Mouse (Mus musculus) ovary, postnatal 36 days (tissue): ENCODE results near the gene Fyn.

ENCODE experiments used
- DNase-seq: peaks from one replicate; pipeline ENCODE4 v3.0.0; 2022; ENCODE audit warnings: low spot score, mixed read lengths

The Fyn gene

GRCm38 (mm10) chr10:39412826-39413620, 44.4 kb downstream of the Fyn start:
- DNase-seq: no peak

- no peak for DNase-seq
Measured at GRCm38 (mm10) chr10:39414068-39414467, 45.4 kb downstream of the Fyn start.

- no peak for DNase-seq
Measured at GRCm38 (mm10) chr10:39415586-39415985, 46.9 kb downstream of the Fyn start.

- DNase-seq: no peak
Measured at GRCm38 (mm10) chr10:39417611-39418010, 49.0 kb downstream of the Fyn start.

- no peak for DNase-seq
Measured at GRCm38 (mm10) chr10:39418395-39418794, 49.7 kb downstream of the Fyn start.

- DNase-seq: no peak
Measured at GRCm38 (mm10) chr10:39420842-39421617, 52.4 kb downstream of the Fyn start.

GRCm38 (mm10) chr10:39421772-39422171, 53.1 kb downstream of the Fyn start:
- no peak for DNase-seq

- no peak for DNase-seq
Measured at GRCm38 (mm10) chr10:39424643-39425042, 56.0 kb downstream of the Fyn start.

- DNase-seq: no peak
Measured at GRCm38 (mm10) chr10:39426033-39426432, 57.4 kb downstream of the Fyn start.

- no peak for DNase-seq
Measured at GRCm38 (mm10) chr10:39426833-39427490, 58.3 kb downstream of the Fyn start.

- no peak for DNase-seq
Measured at GRCm38 (mm10) chr10:39429661-39430060, 61.0 kb downstream of the Fyn start.

- DNase-seq: no peak
Measured at GRCm38 (mm10) chr10:39430074-39430764, 61.6 kb downstream of the Fyn start.

- no peak for DNase-seq
Measured at GRCm38 (mm10) chr10:39431265-39431664, 62.6 kb downstream of the Fyn start.

- DNase-seq: no peak
Measured at GRCm38 (mm10) chr10:39432648-39433568, 64.3 kb downstream of the Fyn start.

- no peak for DNase-seq
Measured at GRCm38 (mm10) chr10:39433893-39434292, 65.2 kb downstream of the Fyn start.

GRCm38 (mm10) chr10:39434758-39435448, 66.2 kb downstream of the Fyn start:
- no peak for DNase-seq

GRCm38 (mm10) chr10:39438905-39439304, 70.2 kb downstream of the Fyn start:
- DNase-seq: no peak

GRCm38 (mm10) chr10:39440506-39440905, 71.9 kb downstream of the Fyn start:
- DNase-seq: no peak

GRCm38 (mm10) chr10:39441636-39442035, 73.0 kb downstream of the Fyn start:
- no peak for DNase-seq

GRCm38 (mm10) chr10:39443122-39443521, 74.5 kb downstream of the Fyn start:
- no peak for DNase-seq
